Mouse (Mus musculus) lung, embryonic 15.5 days (tissue): ENCODE measurements around the gene Itpr1. TPM values are rescaled to one million over a fixed set of nuclear protein-coding genes. Genes with fewer than 3 reads are reported as not detected.

Experiments used
- microRNA-seq: library from miRNA; unstranded; fragments of <30 nt; microRNA quantifications from one replicate; pipeline ENCODE4, GENCODE M21; 2016
- polyA plus RNA-seq: library from polyadenylated mRNA; unstranded; fragments of >200 nt; fragmentation: Nextera tagmentation; extraction: Ambion mirVana; gene quantifications from 2 replicates; pipeline ENCODE4 v1.2.1, GENCODE M21; 2015

The Itpr1 gene
- polyA plus RNA-seq, 1 experiment from 2014 or later: 14.9 TPM

Small RNA genes within 50 kb of the gene (microRNA-seq; reads per million reads assigned to microRNA genes)
- gene Mir7661: not detected

Other genes with a start within 250 kb of the Itpr1 start
- gene Setmar, start 148.1 kb upstream of the Itpr1 start, polyA plus RNA-seq: 7.5 and 8.0 TPM in 2 replicates
- 29.7 and 30.0 TPM in 2 replicates for gene Sumf1, start 27.5 kb upstream of the Itpr1 start, polyA plus RNA-seq